Mouse (Mus musculus) left cerebral cortex, postnatal 14 days (tissue): ENCODE measurements at regions not wholly inside any gene's neighbourhood (a gene's known extent, or its start where the extent isn't known, plus 50 kb on each side); places are given as distances from the start of the nearest gene placed in this dataset.
A peak's percentile ranks its signal among the peaks of the same experiment; 100 is the strongest.
"Not testable (repeated sequence)": the region's sequence is repeated elsewhere in the genome, so short reads cannot be mapped to it uniquely, and the experiment has no call there.

ENCODE experiments used
- DNase-seq, 2 experiments: peaks; one replicate each; pipeline ENCODE4 v3.0.0; 2021 to 2022; ENCODE audit warnings: low spot score in 2 of 2, mixed read lengths in 1 of 2
- intact Hi-C: fragments of 180-260 bp; cut with DNase I; formaldehyde crosslinking; loops from one replicate; pipeline ENCODE4 v1.15.1; 2025

DNA sequence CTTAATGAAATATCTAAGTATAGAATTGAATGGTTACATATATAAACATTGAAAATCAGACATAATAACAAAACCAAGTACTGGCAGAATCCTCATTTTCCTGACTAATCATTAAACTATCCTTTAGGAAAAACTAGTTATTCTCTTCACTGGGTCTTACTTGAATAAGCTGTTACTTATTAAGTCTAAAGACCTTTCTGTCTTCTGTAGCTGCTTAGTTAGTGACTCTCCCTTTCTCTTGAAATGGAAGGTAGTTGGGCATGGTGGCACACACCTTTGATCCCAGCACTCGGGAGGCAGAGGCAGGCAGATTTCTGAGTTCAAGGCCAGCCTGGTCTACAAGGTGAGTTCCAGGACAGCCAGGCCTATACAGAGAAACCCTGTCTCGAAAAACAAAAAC, 135.9 kb upstream of the Abcb5 start:
- DNase-seq, intact Hi-C loops: not testable (repeated sequence)

DNA sequence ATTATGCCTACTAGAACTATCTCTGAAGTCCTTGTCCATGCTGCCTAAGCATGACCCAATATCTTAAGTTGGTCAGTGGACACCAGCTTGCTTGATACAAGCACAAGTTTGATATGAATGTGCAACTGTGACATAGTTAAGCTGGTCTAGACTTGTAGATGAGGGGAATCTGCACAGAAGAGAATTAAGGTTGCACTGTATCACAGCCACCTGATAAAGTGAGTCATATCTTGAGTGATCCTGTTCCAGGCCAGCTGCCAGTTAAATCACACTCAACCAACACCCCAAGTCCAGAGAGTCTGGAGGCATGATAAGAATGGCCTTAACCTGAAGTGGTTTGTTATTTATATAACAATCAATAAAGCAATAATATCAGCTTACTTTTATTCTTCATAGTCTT, 133.5 kb upstream of the Abcb5 start:
- intact Hi-C loops: no loop called here
- DNase-seq: no peak

DNA sequence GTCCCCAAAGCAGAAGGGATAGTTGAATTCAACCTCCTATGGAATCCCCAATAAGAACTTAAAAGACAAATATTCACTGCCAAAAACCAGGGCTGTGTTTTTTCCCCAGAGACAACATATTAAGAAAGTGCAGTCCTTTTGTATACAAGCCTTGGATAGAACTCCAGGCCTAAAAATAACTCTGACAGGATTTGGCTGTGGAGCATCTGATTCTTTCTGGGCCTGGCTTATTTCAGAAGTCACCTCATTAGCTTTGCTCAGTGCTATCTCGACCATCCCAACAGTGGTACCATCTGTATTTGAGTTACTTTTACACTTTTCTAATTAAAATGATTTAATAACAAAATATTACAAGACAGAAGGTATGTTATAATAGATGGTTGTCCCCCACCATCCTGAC, 131.6 kb upstream of the Abcb5 start:
- intact Hi-C loops: no loop called here
- no peak for DNase-seq

DNA sequence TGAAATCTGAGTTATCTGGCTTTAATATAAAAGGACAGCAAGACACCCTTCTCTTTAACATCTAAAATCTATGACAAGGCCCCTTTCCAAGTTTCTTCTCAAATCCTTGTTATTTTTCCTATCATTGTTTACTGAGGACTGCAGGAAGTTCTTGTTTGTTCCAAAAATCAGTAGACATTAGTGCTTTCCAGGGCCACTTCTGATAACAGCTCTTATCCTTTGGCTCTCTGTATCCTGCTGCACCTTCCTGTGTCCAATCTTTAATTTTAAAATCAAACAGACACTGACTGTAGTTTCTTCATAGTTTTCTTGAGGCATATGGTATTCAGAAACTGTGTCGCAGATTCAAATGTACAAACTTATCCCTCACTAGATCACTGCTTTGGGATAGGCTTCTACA, 128.1 kb upstream of the Abcb5 start:
- intact Hi-C loops: no loop called here
- DNase-seq: no peak

DNA sequence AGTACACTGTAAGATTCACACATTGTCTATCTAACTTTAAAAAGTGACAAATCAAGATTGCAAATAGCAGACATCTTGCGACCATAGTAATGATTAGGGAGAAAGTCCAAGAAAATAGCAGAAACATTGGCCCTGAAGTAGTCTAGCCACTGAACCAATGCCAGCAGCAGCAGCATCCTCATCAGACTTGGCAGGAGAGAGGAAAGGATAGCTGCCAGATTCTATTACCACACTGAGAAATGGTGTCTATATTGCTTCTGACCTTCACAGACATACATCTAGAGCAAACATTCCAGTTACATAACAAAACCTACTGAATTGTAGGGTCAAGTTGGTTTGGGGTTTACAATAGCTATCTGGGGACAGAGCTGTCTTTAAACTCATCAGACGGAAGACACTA, 127.2 kb upstream of the Abcb5 start:
- DNase-seq: no peak
- intact Hi-C loops: no loop called here

DNA sequence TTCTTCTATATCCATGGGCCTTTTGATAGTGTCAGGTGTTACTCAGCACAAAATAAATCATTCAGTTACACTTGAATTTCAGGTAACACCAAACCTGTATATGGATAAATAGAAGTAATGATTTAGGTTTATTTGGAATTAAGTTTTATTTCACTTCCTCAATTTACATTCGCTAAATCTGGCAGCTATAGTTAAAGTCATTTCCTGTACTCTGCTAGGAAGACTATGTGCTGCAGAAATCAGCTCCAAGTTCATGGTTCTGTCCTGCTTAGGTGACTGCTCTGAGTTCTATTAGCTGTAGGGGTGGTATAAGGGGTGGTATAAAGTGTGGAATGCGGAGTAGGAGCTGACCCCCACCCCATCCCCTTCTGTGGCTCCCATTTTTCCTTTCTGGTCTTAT, 123.1 kb upstream of the Abcb5 start:
- intact Hi-C loops: no loop called here
- DNase-seq: no peak

DNA sequence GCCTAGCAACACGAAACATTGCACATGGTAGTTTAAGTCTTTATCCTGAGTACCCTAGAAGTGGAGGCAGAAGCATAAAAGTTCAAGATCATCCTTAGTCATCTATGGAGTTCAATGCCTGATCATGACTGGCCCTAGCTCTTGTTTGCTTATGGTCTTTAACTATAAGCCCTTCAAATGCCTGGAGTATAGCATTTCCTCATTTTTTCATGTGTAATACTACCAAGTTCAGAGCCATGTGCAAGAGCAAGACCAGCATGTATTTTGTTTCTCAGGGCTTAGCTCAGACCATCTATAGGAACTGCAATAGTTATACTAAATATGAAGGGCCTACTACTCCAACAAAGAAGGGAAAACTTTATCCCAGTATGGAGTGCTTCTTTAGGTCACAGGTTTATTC, 122.4 kb upstream of the Abcb5 start:
- intact Hi-C loops: no loop called here

DNA sequence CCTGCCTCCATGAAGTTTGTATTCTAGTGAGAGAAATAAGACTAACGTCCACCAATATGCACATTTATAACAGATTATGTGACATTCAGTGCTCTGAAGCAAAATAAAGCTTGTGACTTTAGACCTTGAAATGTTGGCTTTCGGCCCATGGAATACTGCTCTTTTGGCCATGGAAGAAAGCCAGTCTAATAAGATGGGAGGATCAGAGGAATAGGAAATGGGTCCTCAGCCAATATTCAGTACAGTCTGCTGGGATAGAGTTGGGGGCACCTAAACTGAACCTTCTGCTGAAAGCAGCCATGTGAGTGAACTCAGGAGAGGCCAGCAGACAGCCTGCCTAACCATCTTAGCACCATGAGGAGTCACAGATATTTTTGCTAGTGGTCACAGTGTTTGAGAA, 118.6 kb upstream of the Abcb5 start:
- intact Hi-C loops: no loop called here
- no peak for DNase-seq

More for the DNA sequence above, 122.4 kb upstream of the Abcb5 start:
- no peak for DNase-seq

DNA sequence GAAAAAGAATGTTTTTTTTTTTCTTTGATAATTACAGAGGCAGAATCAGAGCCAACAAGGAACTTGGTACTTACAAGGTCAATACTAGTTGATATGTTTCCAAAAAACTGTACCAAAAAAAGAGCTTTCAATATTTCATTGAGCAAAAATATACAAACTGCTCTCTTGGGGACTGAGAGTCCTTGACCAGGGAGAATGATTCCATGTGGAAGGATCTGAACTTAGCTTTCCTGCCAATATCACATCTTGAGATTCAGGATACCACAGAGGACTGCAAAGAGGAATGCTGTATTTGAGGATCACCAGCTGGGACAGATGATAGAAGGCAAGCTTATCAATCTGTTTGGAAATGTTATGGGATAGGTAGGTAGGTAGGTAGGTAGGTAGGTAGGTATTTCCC, 116.6 kb upstream of the Abcb5 start:
- intact Hi-C loops: no loop called here
- DNase-seq: no peak

DNA sequence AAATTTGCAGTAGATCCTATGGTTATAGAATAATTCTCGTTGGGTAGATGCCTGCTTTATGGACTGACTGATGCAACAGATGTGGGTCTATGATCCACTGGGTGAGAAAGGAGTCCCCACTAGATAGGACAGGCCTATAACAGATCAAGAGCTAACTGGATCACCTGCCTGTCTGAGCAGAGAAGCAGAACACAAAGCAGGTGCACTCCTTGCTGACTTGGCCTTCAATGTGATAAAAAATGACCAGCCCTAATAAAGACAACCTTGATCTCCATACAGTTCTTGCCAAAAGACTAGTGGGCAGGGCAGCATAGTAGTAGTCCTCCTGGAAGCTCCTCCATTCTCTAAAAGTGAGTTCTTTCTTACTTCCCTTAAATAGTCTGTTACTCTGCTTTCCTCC, 109.6 kb upstream of the Abcb5 start:
- intact Hi-C loops: no loop called here
- DNase-seq: no peak

DNA sequence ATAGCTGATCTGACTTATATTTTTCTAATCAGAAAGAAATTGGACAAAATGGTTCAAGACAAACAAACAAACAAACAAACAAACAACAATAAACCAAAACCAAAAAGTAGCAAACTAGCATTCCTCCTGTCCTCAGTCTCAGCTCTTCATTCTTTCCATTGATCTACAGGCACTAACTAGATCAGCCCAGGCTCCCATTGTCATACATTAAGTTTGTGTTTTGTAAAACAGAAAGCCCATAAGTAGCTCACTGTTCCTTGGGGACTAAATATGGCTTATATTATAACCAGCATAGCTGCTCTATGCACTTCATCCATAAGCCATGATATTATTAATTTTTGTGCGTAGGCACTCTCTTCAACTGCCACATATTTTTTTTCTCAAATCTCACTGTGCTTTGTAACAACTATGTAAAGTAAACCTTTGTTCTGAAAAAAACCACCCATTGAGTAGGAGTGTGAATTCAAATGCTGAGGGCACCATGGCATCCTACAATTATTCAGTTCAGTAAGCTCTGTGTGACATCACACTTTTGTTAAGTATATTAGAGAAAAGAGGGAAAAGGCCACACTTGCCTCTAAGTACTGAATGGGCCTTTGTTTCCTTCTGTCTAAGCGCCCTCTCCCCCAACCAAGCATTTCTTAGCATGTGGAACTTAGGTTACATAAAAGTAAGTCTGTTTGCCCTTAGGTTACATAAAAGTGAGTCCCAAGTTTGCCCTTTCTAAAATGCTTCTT, 108.7 kb upstream of the Abcb5 start:
- intact Hi-C loops: no loop called here

DNA sequence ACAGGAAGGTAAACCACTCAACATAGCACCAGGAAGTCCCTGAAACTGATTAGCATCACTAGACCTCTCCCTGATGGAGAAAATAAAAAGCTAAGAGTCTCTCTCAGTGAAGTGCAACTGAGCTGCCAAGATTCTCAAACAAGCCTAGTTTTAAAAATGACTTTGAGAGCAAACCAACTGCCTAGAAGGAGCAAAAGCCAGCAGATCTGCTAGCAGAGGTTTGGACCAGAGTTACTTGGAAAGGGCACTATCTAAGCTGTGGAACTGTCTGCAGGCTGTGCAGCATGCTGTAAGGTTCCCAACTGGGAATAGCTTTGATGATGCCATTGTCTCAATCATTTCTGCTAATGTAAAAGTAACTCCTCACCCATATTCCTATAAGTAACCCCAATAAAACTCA, 107.9 kb upstream of the Abcb5 start:
- intact Hi-C loops: no loop called here
- DNase-seq: no peak

More for the DNA sequence above, 108.7 kb upstream of the Abcb5 start:
- no peak for DNase-seq

DNA sequence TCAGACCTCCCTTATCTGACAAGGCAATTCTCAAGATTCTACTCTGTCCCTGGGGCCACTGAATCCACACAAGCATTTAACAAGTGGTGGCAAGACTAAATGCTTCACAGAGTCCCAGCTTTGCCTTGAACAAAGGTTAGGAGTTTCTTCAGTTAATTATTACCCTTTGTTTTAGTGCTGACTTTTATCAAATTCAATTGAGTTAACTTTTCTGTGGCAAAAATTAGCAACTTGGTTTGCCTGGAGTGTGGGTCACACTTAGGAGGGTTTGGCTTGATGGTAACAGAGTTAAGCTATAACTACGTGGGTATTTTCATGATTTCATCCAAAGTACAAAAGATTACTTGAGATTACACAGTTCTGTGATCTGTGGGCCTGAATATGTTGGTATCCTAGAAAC, 104.7 kb upstream of the Abcb5 start:
- intact Hi-C loops: no loop called here
- no peak for DNase-seq

DNA sequence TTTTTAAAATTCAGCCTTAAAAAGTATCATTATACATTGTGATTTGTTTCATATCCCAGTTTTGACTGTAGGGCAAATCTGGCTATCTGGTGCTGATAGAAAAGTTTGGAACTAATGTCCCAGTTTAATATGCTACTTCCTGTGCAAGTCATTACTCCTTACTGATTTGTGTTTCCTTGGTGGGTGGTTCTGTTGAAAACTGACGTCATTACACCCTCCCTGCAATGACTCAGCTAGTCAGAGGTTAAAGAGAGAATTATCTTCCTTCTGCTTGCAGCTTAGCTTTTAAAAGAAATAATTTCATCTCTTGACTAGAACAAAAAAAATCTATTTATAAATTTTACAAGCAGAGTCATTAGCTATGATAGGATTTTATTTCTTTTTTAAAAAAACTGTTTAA, 104.2 kb upstream of the Abcb5 start:
- DNase-seq: no peak
- intact Hi-C loops: no loop called here

DNA sequence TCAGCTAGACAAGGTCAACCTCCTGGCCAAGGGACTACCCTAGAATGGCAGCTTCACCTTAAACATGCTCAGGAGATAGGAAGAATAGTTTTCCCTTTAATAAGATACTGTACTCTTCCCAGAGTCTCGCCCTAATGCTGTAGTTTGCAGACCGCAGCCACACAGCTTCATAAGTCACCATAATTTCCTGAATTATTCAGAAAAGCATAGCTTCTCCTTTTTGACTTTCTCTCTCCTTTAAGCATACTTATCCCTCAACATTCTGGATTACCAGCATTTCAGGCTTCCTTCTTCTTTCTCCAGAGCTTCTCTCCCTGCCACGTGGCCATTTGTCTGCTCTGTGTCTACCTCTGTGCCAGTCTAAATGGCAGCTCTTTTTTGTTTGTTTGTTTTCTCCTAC, 103.5 kb upstream of the Abcb5 start:
- intact Hi-C loops: no loop called here
- no peak for DNase-seq

DNA sequence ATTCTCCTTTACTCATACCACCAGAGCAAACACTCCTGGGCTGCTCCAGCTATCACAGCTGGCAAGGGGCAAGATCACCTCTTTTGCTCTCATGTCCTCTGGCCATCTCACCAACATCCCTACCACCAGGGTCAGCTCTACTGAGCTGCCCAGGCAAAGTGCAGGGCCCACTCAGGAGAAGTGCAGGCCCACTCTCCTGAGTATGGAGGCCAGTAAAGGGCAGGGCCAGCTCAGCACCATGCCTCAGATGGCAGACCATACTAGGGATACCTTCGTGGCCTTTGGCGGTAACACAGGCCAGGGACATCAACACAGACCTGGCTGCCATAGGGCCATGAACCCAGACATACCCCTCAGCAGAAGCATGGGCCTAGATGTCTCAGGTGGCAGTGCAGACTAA, 101.9 kb upstream of the Abcb5 start:
- DNase-seq: no peak
- intact Hi-C loops: no loop called here

DNA sequence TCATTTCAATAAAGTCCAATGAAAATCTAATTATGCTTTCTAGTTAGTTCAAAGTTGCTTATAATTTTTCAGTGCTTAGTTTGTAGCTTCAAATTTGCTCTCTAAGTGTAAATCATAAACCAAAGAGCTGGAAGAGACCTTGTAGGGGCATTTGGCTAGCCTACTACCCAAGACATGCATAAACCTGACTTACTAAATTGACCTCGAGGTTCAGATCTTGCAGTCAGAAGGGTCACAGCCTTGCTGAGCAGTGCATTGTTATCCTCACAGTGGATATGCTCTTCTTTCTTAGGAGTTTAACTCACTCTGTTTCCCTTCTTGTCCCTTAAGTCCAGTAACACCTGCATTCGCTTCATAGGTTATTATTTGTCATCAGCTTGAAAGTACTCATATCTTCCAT, 96.7 kb upstream of the Abcb5 start:
- DNase-seq: no peak
- intact Hi-C loops: no loop called here

DNA sequence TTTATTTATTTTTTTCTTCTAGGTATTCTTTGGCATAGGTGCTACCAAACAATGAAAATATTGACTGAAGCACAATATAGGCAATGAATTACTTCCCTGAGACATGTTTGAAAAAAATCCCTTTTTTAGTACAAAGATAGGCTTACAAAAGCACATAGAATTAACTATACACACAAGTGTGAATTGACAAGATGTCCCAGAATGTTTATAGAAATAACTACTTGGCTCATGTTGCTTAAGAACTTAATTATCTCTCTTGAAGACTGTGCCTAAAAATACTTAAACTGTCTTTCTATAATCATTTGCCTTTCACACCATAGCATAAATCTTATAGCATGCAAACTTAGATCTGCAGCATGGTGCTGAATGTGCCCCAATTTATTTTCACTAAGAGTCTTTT, 96.3 kb upstream of the Abcb5 start:
- DNase-seq: peak in 1 of 2 experiments; percentile 5
- intact Hi-C loops: no loop called here

DNA sequence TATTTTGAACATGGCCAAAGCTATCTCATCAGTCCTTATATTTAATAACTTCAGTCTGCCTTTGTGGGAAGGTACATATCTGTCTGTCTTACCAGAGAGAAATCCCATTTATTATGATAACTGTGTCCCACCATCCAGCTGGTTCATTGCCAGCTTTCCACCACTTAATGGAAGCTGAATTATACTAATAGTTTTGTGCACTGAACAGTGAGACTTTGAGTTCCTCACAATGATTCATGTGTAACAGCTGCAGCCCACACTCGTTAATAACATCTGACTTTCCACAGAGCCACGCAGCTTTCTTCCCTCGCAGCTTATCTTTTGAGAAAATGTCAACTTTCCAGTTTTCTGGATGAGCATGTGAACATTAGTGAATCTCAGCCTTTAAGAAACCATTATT, 88.3 kb upstream of the Abcb5 start:
- DNase-seq: peak; percentile 5 to 7
- intact Hi-C loops: no loop called here

DNA sequence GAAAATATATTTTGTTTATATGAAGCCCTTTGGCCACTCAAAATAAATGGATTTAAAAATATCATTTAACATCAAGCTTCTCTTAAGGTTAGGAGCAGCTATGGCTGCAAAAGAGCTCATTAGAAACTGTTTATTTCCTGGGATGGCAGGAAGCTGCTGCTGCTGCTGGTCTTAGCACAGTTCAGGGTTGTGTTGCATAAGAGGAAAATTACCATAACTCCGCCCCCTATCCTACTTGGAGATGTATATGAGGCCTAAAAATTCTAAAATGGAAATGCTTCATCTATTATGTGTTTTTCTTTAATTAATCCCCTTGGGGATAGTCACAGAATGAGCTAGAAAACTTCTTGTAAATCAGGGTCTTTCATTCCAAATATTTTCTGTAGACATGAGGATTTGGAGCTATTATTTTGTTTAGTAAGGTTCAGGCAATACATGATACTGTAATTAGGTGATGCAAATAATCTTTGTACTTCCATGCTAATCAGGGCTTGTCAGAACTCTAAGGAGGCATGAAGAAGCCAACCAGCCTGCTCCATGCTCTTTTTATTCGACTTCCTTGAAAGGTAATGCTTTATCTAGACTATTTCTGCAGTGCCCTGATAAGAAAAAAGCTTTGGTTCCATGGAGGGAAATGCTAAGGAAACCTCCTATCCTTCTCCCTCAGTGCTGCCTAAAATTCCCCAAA, 85.6 kb upstream of the Abcb5 start:
- intact Hi-C loops: no loop called here
- no peak for DNase-seq

DNA sequence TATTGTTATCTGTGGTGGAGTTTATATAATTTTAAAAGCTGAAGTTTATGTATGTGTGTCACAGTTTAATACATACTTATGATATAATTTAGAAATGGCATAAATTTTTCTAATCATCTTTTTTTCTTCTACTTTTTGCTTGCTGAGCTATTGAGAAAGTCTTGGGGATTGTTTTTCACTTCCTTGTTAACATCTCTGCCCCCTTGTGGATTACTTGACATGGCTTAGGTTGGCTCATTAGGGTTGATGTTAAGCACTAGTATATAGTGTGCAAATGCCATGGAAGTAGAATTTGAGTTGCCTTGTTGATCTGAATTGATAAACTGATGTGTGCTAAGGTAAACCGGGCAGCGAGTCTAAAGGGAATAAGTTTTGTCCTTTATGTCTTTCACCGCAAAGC, 72.1 kb upstream of the Abcb5 start:
- no peak for DNase-seq
- intact Hi-C loops: no loop called here

DNA sequence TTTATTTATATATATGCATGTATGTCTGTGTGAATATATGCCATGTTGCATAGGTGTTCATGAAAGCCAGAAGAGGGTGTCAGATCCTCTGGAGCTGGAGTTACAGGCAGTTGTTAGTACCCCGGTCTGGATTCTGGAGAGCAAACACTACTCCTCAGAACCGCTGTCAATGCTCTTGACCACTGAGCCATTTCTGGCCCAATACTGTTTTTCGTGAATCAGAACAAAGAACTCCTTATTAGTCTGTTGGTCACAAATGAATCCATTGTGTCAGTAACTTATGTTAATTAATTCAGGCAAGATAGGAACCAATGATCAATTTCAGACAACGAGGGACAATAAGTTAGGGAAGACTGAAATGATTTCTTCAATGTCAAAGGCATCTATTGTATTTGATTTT, 68.6 kb upstream of the Abcb5 start:
- intact Hi-C loops: no loop called here

More for the DNA sequence above, 68.6 kb upstream of the Abcb5 start:
- DNase-seq: no peak
